Mouse (Mus musculus): ENCODE measurements around the gene Inpp4b. TPM values are rescaled to one million over a fixed set of nuclear protein-coding genes. Genes with fewer than 3 reads are reported as not detected.

The Inpp4b gene
- polyA plus RNA-seq, 1 experiment, result not detected

- Histone ChIP-seq H3K4me1 (ENCODE audit: control insufficient read depth, insufficient read depth, low read length) (no peaks in the 10 kb centered on the region), H3K27ac (ENCODE audit: insufficient read depth, low read depth, low read length) (no peak overlapping the region), H3K4me3 (ENCODE audit: insufficient read depth, low read depth, low read length) (no peak overlapping the region)
- TF ChIP-seq CTCF (IDR thresholded peaks at IDR 0.05; ENCODE audit: insufficient read depth, low read depth, low read length), result no peak
- no peak for TF ChIP-seq POLR2A (IDR thresholded peaks at IDR 0.05; ENCODE audit: insufficient read depth, low read depth, low read length)
- WGBS, result 90% methylated on average over 2 of the region's 2 CpGs
Measured at GRCm38 (mm10) chr8:81522085-81522484, 179.7 kb downstream of the Inpp4b start.

GRCm38 (mm10) chr8:81524561-81524960 lies 182.2 kb downstream of the Inpp4b start:
- no peak for TF ChIP-seq POLR2A (IDR thresholded peaks at IDR 0.05; ENCODE audit: insufficient read depth, low read depth, low read length)
- TF ChIP-seq CTCF (IDR thresholded peaks at IDR 0.05; ENCODE audit: insufficient read depth, low read depth, low read length), result no peak
- H3K4me1 ChIP-seq (ENCODE audit: control insufficient read depth, insufficient read depth, low read length), result no peaks in the 10 kb centered on the region
- H3K4me3 ChIP-seq (ENCODE audit: insufficient read depth, low read depth, low read length), result no peak overlapping the region
- 83% methylated on average over 2 of the region's 2 CpGs for WGBS
- H3K27ac ChIP-seq (ENCODE audit: insufficient read depth, low read depth, low read length), result no peak overlapping the region

- Histone ChIP-seq H3K27ac (ENCODE audit: insufficient read depth, low read depth, low read length) (no peak overlapping the region), H3K4me1 (ENCODE audit: control insufficient read depth, insufficient read depth, low read length) (no peaks in the 10 kb centered on the region), H3K4me3 (ENCODE audit: insufficient read depth, low read depth, low read length) (no peak overlapping the region)
- TF ChIP-seq POLR2A (IDR thresholded peaks at IDR 0.05; ENCODE audit: insufficient read depth, low read depth, low read length) (no peak), CTCF (IDR thresholded peaks at IDR 0.05; ENCODE audit: insufficient read depth, low read depth, low read length) (no peak)
- WGBS, result 31% methylated on average over 4 of the region's 4 CpGs
Measured at GRCm38 (mm10) chr8:81527661-81528060, 185.3 kb downstream of the Inpp4b start.

- Histone ChIP-seq H3K4me3 (ENCODE audit: insufficient read depth, low read depth, low read length) (no peak overlapping the region), H3K4me1 (ENCODE audit: control insufficient read depth, insufficient read depth, low read length) (no peaks in the 10 kb centered on the region), H3K27ac (ENCODE audit: insufficient read depth, low read depth, low read length) (no peak overlapping the region)
- TF ChIP-seq POLR2A (IDR thresholded peaks at IDR 0.05; ENCODE audit: insufficient read depth, low read depth, low read length), result no peak
- no peak for TF ChIP-seq CTCF (IDR thresholded peaks at IDR 0.05; ENCODE audit: insufficient read depth, low read depth, low read length)
- 92% methylated on average over 3 of the region's 3 CpGs for WGBS
Measured at GRCm38 (mm10) chr8:81538310-81538709, 196.0 kb downstream of the Inpp4b start.

GRCm38 (mm10) chr8:81558550-81558949 lies 216.2 kb downstream of the Inpp4b start:
- Histone ChIP-seq H3K4me1 (ENCODE audit: control insufficient read depth, insufficient read depth, low read length) (no peaks in the 10 kb centered on the region), H3K4me3 (ENCODE audit: insufficient read depth, low read depth, low read length) (no peak overlapping the region), H3K27ac (ENCODE audit: insufficient read depth, low read depth, low read length) (no peak overlapping the region)
- TF ChIP-seq CTCF (IDR thresholded peaks at IDR 0.05; ENCODE audit: insufficient read depth, low read depth, low read length), result no peak
- no peak for TF ChIP-seq POLR2A (IDR thresholded peaks at IDR 0.05; ENCODE audit: insufficient read depth, low read depth, low read length)
- WGBS, result 87% methylated on average over 4 of the region's 4 CpGs

- WGBS, result 65% methylated on average over 1 of the region's 1 CpGs
- Histone ChIP-seq H3K4me3 (ENCODE audit: insufficient read depth, low read depth, low read length) (no peak overlapping the region), H3K27ac (ENCODE audit: insufficient read depth, low read depth, low read length) (no peak overlapping the region), H3K4me1 (ENCODE audit: control insufficient read depth, insufficient read depth, low read length) (no peaks in the 10 kb centered on the region)
- TF ChIP-seq POLR2A (IDR thresholded peaks at IDR 0.05; ENCODE audit: insufficient read depth, low read depth, low read length) (no peak), CTCF (IDR thresholded peaks at IDR 0.05; ENCODE audit: insufficient read depth, low read depth, low read length) (no peak)
Measured at GRCm38 (mm10) chr8:81562405-81562804, 220.0 kb downstream of the Inpp4b start.

- H3K4me3 ChIP-seq (ENCODE audit: insufficient read depth, low read depth, low read length), result no peak overlapping the region
- WGBS, result 89% methylated on average over 4 of the region's 4 CpGs
- no peak for TF ChIP-seq CTCF (IDR thresholded peaks at IDR 0.05; ENCODE audit: insufficient read depth, low read depth, low read length)
- no peak for TF ChIP-seq POLR2A (IDR thresholded peaks at IDR 0.05; ENCODE audit: insufficient read depth, low read depth, low read length)
Measured at GRCm38 (mm10) chr8:81565484-81565883, 223.1 kb downstream of the Inpp4b start.

GRCm38 (mm10) chr8:81572319-81573104 lies 230.2 kb downstream of the Inpp4b start:
- WGBS, result 93% methylated on average over 1 of the region's 1 CpGs
- H3K27ac ChIP-seq (ENCODE audit: insufficient read depth, low read depth, low read length), result no peak overlapping the region
- no peak for TF ChIP-seq CTCF (IDR thresholded peaks at IDR 0.05; ENCODE audit: insufficient read depth, low read depth, low read length)
- no peak for TF ChIP-seq POLR2A (IDR thresholded peaks at IDR 0.05; ENCODE audit: insufficient read depth, low read depth, low read length)
- no peaks in the 10 kb centered on the region for H3K4me1 ChIP-seq (ENCODE audit: control insufficient read depth, insufficient read depth, low read length)
- H3K4me3 ChIP-seq (ENCODE audit: insufficient read depth, low read depth, low read length), result no peak overlapping the region

More at GRCm38 (mm10) chr8:81565484-81565883, 223.1 kb downstream of the Inpp4b start:
- no peak overlapping the region for H3K27ac ChIP-seq (ENCODE audit: insufficient read depth, low read depth, low read length)
- H3K4me1 ChIP-seq (ENCODE audit: control insufficient read depth, insufficient read depth, low read length), result no peaks in the 10 kb centered on the region

- Histone ChIP-seq H3K27ac (ENCODE audit: insufficient read depth, low read depth, low read length) (no peak overlapping the region), H3K4me1 (ENCODE audit: control insufficient read depth, insufficient read depth, low read length) (no peaks in the 10 kb centered on the region), H3K4me3 (ENCODE audit: insufficient read depth, low read depth, low read length) (no peak overlapping the region)
- 93% methylated on average over 3 of the region's 3 CpGs for WGBS
- TF ChIP-seq CTCF (IDR thresholded peaks at IDR 0.05; ENCODE audit: insufficient read depth, low read depth, low read length) (no peak), POLR2A (IDR thresholded peaks at IDR 0.05; ENCODE audit: insufficient read depth, low read depth, low read length) (no peak)
Measured at GRCm38 (mm10) chr8:81575268-81575917, 233.0 kb downstream of the Inpp4b start.

Measured in olfactory bulb, adult 2 months (tissue).